Mouse (Mus musculus) heart, postnatal 0 days (tissue): ENCODE data around the gene Cacna1c.

Experiments used
- CTCF ChIP-seq: IDR thresholded peaks from 2 replicates; pipeline ENCODE4 v1.5.1; 2016; ENCODE audit warnings: antibody characterized with exemption, control low read depth, low read depth
- EP300 ChIP-seq: IDR thresholded peaks from 2 replicates; pipeline ENCODE4 v1.6.1; 2016; ENCODE audit warnings: antibody characterized with exemption, low read depth

DNA sequence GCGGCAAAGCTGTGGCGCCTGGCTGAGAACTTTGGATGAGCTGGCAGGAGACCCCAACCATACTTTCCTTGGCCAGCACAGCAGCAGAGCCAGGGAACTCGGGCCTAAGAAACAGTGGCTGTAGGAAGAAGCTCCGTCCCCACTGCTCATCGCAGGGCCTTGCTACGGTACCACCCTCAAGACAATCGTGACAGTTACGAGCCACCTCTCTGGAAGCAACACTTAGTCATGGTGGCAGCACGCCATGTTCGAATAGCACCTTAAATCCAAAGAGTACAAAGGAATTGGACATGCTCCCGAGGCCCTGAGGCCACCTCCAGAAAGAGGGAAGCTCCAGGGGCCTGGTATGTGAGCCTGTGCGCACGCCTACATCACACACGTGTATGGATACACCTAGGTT is 219.6 kb downstream of the Cacna1c start:
- TF ChIP-seq CTCF (no peak), EP300 (no peak)
